Mouse (Mus musculus) C2C12 (cell line): ENCODE measurements around the gene Dbn1.

ENCODE experiments used
- CEBPB ChIP-seq: IDR thresholded peaks from one replicate; pipeline ENCODE4 v1.6.1; 2011; ENCODE audit warnings: low read depth, mild to moderate bottlenecking, control low read depth, moderate library complexity
- CTCF ChIP-seq: IDR thresholded peaks from one replicate; pipeline ENCODE4 v1.5.1; 2011; ENCODE audit not compliant: control insufficient read depth, insufficient read depth, insufficient read length
- USF1 ChIP-seq: IDR thresholded peaks from one replicate; pipeline ENCODE4 v1.6.1; 2011; ENCODE audit warnings: low read depth, mild to moderate bottlenecking, control low read depth, moderate library complexity

- TF ChIP-seq CEBPB (no peak), CTCF (no peak), USF1 (no peak)
These were observed 3.3 kb downstream of the Dbn1 start for GRCm38 (mm10) chr13:55484520-55485088.
